Mouse (Mus musculus) lung, embryonic 14.5 days (tissue): Measurements from ENCODE around the gene Gm13695. TPM values are rescaled to one million over a fixed set of nuclear protein-coding genes. Genes with fewer than 3 reads are reported as not detected.
"Not testable (repeated sequence)": the region's sequence is repeated elsewhere in the genome, so short reads cannot be mapped to it uniquely, and the experiment has no call there.

ENCODE experiments used
- ATAC-seq: fragments of 200-750 bp; cut with Nextera tagmentation; 2 replicates; pipeline ENCODE4 v1.8.0; 2017; ENCODE audit warnings: mild to moderate bottlenecking, moderate TSS enrichment, moderate library complexity; ENCODE audit not compliant: insufficient read depth
- DNase-seq: peaks from one replicate; pipeline ENCODE4 v3.0.0-alpha.2; 2015
- H3K27ac ChIP-seq: fragments of 300-500 bp; sonication (generic); 2 replicates; pipeline ENCODE4 v1.5.1; 2014; ENCODE audit warnings: low read depth, mild to moderate bottlenecking, moderate library complexity
- H3K27me3 ChIP-seq: fragments of 300-500 bp; sonication (generic); 2 replicates; pipeline ENCODE4 v1.6.1; 2014; ENCODE audit warnings: low read length, control low read depth; ENCODE audit not compliant: insufficient read depth
- H3K36me3 ChIP-seq: fragments of 300-500 bp; sonication (generic); 2 replicates; pipeline ENCODE4 v1.6.1; 2014; ENCODE audit warnings: control low read depth; ENCODE audit not compliant: insufficient read depth
- H3K4me1 ChIP-seq: fragments of 300-500 bp; sonication (generic); 2 replicates; pipeline ENCODE4 v1.6.1; 2014; ENCODE audit warnings: antibody characterized with exemption, control low read depth; ENCODE audit not compliant: insufficient read depth
- H3K4me2 ChIP-seq: fragments of 300-500 bp; sonication (generic); 2 replicates; pipeline ENCODE4 v1.6.1; 2014; ENCODE audit warnings: mild to moderate bottlenecking
- H3K4me3 ChIP-seq: fragments of 300-500 bp; sonication (generic); 2 replicates; pipeline ENCODE4 v1.5.1; 2014; ENCODE audit warnings: low read depth, low read length
- H3K9ac ChIP-seq: fragments of 300-500 bp; sonication (generic); 2 replicates; pipeline ENCODE4 v1.6.1; 2014
- H3K9me3 ChIP-seq: fragments of 300-500 bp; sonication (generic); 2 replicates; pipeline ENCODE4 v1.6.1; 2016; ENCODE audit warnings: low read depth, low read length, control low read depth
- CTCF ChIP-seq: IDR thresholded peaks from 2 replicates; pipeline ENCODE4 v1.5.1; 2016; ENCODE audit warnings: antibody characterized with exemption, low read depth
- WGBS: fragments of 180-500 bp; shearing (Covaris S2); extraction: QIAGEN DNeasy Blood & Tissue Kit; methylation state at CpG from one replicate; pipeline ENCODE4 v1.1.7; 2014; 5-methylcytosine and 5-hydroxymethylcytosine counted together
- polyA plus RNA-seq: library from polyadenylated mRNA; unstranded; fragments of >200 nt; fragmentation: Nextera tagmentation; extraction: Ambion mirVana; gene quantifications from 2 replicates; pipeline ENCODE4 v1.2.1, GENCODE M21; 2014

Gm13695 gene
- polyA plus RNA-seq, 1 experiment from 2014 or later: not detected

GRCm38 (mm10) chr2:83990253-83990652, 23.1 kb downstream of the Gm13695 start, which contains the start of gene Gm13691:
Gm13691 (plus strand) TSS chr2:83990553.
- no CpG with 5 or more reads among the region's 6 CpGs for WGBS
- H3K36me3 ChIP-seq, H3K27me3 ChIP-seq, H3K9me3 ChIP-seq, DNase-seq, ATAC-seq, H3K9ac ChIP-seq, H3K27ac ChIP-seq, H3K4me1 ChIP-seq, H3K4me2 ChIP-seq, H3K4me3 ChIP-seq: not testable (repeated sequence)

- H3K9ac ChIP-seq, H3K4me1 ChIP-seq, H3K36me3 ChIP-seq, H3K9me3 ChIP-seq, H3K4me3 ChIP-seq, H3K27me3 ChIP-seq, H3K27ac ChIP-seq: not testable (repeated sequence)
- H3K4me2 ChIP-seq: peak overlapping the region; percentile 33
- peak; percentile 87; the same call in 1 of the 2 replicates for ATAC-seq
- 23% methylated on average over 6 of the region's 9 CpGs for WGBS
- DNase-seq: peak; percentile 64
Observed at GRCm38 (mm10) chr2:83993639-83994255, 26.6 kb downstream of the Gm13695 start.

GRCm38 (mm10) chr2:83994526-83994925, 27.4 kb downstream of the Gm13695 start:
- H3K36me3 ChIP-seq, H3K9me3 ChIP-seq, H3K27ac ChIP-seq, DNase-seq, ATAC-seq, H3K9ac ChIP-seq, H3K4me3 ChIP-seq, H3K4me2 ChIP-seq, H3K4me1 ChIP-seq, H3K27me3 ChIP-seq: not testable (repeated sequence)
- no CpG with 5 or more reads among the region's 3 CpGs for WGBS

- Histone ChIP-seq H3K27me3 (no peaks in the 10 kb centered on the region), H3K9me3 (no peaks in the 10 kb centered on the region), H3K4me3 (no peak overlapping the region), H3K9ac (no peak overlapping the region), H3K4me2 (no peak overlapping the region), H3K4me1 (0 out of 2 replicates have a peak, but pooled peaks cover 3% of the 10 kb centered on the region), H3K27ac (no peak overlapping the region), H3K36me3 (no peaks in the 10 kb centered on the region)
- no peak for DNase-seq
- TF ChIP-seq CTCF: no peak
- no peak for ATAC-seq
- WGBS: 37% methylated on average over 1 of the region's 1 CpGs
Observed at GRCm38 (mm10) chr2:84008913-84009312, 41.8 kb downstream of the Gm13695 start.

GRCm38 (mm10) chr2:84009818-84010217, 42.7 kb downstream of the Gm13695 start:
- H3K4me2 ChIP-seq: no peak overlapping the region
- 0 out of 2 replicates have a peak, but pooled peaks cover 3% of the 10 kb centered on the region for H3K4me1 ChIP-seq
- H3K4me3 ChIP-seq: no peak overlapping the region
- ATAC-seq (no peak), DNase-seq (no peak)
- WGBS: 53% methylated on average over 3 of the region's 3 CpGs
- no peaks in the 10 kb centered on the region for H3K36me3 ChIP-seq
- TF ChIP-seq CTCF: no peak
- H3K27ac ChIP-seq: no peak overlapping the region
- no peaks in the 10 kb centered on the region for H3K27me3 ChIP-seq
- no peak overlapping the region for H3K9ac ChIP-seq
- H3K9me3 ChIP-seq: no peaks in the 10 kb centered on the region

GRCm38 (mm10) chr2:84014572-84014971, 47.5 kb downstream of the Gm13695 start:
- WGBS: 45% methylated on average over 6 of the region's 6 CpGs
- H3K36me3 ChIP-seq: no peaks in the 10 kb centered on the region
- H3K4me2 ChIP-seq: no peak overlapping the region
- H3K27me3 ChIP-seq: no peaks in the 10 kb centered on the region
- H3K9ac ChIP-seq: no peak overlapping the region
- no peak for TF ChIP-seq CTCF
- H3K4me3 ChIP-seq: no peak overlapping the region
- no peak overlapping the region for H3K27ac ChIP-seq
- H3K9me3 ChIP-seq: no peaks in the 10 kb centered on the region
- ATAC-seq (peak; percentile 52; the same call in 1 of the 2 replicates), DNase-seq (peak; percentile 33)
- H3K4me1 ChIP-seq: peaks cover 5% of the 10 kb centered on the region; the same call in 1 of the 2 replicates

- H3K9ac ChIP-seq, H3K4me2 ChIP-seq, ATAC-seq, H3K27ac ChIP-seq, H3K9me3 ChIP-seq, H3K4me3 ChIP-seq, H3K36me3 ChIP-seq, H3K27me3 ChIP-seq, H3K4me1 ChIP-seq, DNase-seq: not testable (repeated sequence)
- 69% methylated on average over 5 of the region's 5 CpGs for WGBS
Observed at GRCm38 (mm10) chr2:84016291-84016690, 49.2 kb downstream of the Gm13695 start.

GRCm38 (mm10) chr2:84018330-84018729, 51.2 kb downstream of the Gm13695 start:
- Histone ChIP-seq H3K4me1 (peaks cover 5% of the 10 kb centered on the region; the same call in 1 of the 2 replicates), H3K27ac (no peak overlapping the region)

More at GRCm38 (mm10) chr2:84018330-84018729, 51.2 kb downstream of the Gm13695 start:
- Histone ChIP-seq H3K27me3 (no peaks in the 10 kb centered on the region), H3K36me3 (no peaks in the 10 kb centered on the region), H3K9me3 (no peaks in the 10 kb centered on the region), H3K4me3 (no peak overlapping the region), H3K4me2 (no peak overlapping the region), H3K9ac (no peak overlapping the region)
- no peak for TF ChIP-seq CTCF
- DNase-seq: peak; percentile 72
- 0 out of 2 replicates have a peak, but pooled peaks have one; percentile 12 for ATAC-seq
- WGBS: 47% methylated on average over 3 of the region's 3 CpGs

Other genes with a start within 250 kb of the Gm13695 start
- 66.8 and 77.0 TPM in 2 replicates for gene Itgav, start 242.9 kb upstream of the Gm13695 start, polyA plus RNA-seq
- gene Fam171b, start 154.7 kb upstream of the Gm13695 start, polyA plus RNA-seq: 2.2 and 2.4 TPM in 2 replicates
- not detected in 2 replicates for gene Zswim2, start 26.1 kb upstream of the Gm13695 start, polyA plus RNA-seq
- not detected in 2 replicates for gene Gm13698, start 11.6 kb upstream of the Gm13695 start, polyA plus RNA-seq
- gene Gm13693, start 5.8 kb upstream of the Gm13695 start, polyA plus RNA-seq: not detected in 2 replicates
- gene Gm13696, start 5.8 kb downstream of the Gm13695 start, polyA plus RNA-seq: not detected in 2 replicates
- gene Gm13694, start 11.6 kb downstream of the Gm13695 start, polyA plus RNA-seq: not detected in 2 replicates
- gene Gm13697, start 17.4 kb downstream of the Gm13695 start, polyA plus RNA-seq: not detected in 2 replicates
- not detected in 2 replicates for gene Gm13691, start 23.2 kb downstream of the Gm13695 start, polyA plus RNA-seq